Mouse (Mus musculus) bone marrow macrophage, adult 2 months (primary cell): ENCODE results near the gene Pagr1a.

Experiments used
- CTCF ChIP-seq: IDR thresholded peaks from 2 replicates; pipeline ENCODE4 v1.5.1; 2012; ENCODE audit warnings: low read depth, mild to moderate bottlenecking, low read length, moderate library complexity
- POLR2A ChIP-seq: IDR thresholded peaks from 2 replicates; pipeline ENCODE4 v1.6.1; 2012; ENCODE audit warnings: mild to moderate bottlenecking, low read depth, low read length, borderline replicate concordance

DNA sequence TGATC, 869 bp downstream of the Pagr1a start, which contains the start of gene Pagr1b:
- no peak for TF ChIP-seq POLR2A
- TF ChIP-seq CTCF: no peak
